Mouse (Mus musculus): ENCODE measurements around the gene CK137956.

CK137956 gene

GRCm38 (mm10) chr4:127913551-127913950 lies 57.2 kb downstream of the CK137956 start:
- in situ Hi-C loops (cut with MseI, MboI) = no loop called here

- in situ Hi-C loops (cut with MseI, MboI) = no loop called here
Observed at GRCm38 (mm10) chr4:127907151-127907550, 63.6 kb downstream of the CK137956 start.

DNA sequence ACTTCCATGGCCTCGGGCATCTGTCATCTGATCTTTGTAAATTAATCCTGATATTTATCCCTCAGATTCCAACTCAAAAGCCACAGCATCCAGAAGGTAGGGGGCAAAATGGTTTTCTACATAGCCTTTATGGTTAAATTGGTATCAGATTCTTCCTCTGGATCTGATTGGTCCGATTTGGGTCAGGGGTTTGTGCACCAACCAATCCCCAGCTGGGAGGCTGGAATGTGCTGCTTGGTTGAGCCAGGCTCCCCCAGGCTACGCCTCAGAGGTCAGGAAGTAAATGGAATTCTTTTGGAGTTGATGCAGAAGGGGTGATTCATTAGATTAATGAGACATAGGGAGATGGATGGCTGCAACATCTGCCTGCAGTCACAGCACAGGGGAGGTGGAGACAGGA lies 66.8 kb downstream of the CK137956 start:
- in situ Hi-C loops (cut with MseI, MboI) = no loop called here

- in situ Hi-C loops (cut with MseI, MboI) = no loop called here
Observed at GRCm38 (mm10) chr4:127900893-127901456, 69.8 kb downstream of the CK137956 start.

DNA sequence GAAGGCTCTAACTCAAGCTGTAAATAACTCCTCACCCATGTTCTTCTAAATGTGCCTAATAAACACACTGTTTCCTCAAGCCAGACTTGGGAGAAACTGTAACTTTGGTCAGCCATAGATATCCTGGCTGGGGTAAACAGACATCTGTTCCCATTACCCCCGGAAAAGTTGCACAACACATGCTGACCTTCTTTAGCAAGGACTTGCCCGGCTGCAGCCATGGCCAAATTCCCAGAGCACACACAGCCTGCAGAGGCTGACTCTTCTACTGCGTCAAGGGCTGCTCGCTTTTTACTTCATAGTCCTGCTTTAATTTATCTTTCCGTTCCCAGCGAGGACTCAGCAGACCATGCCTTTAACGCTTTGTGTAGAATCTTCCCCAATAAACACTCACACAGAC lies 81.7 kb downstream of the CK137956 start:
- in situ Hi-C loops (cut with MseI, MboI) = no loop called here

- in situ Hi-C loops (cut with MseI, MboI) = no loop called here
Observed at GRCm38 (mm10) chr4:127878966-127879365, 91.8 kb downstream of the CK137956 start.

All from mouse trophoblast stem cell (cell line).